Mouse (Mus musculus) G1E (cell line): Measurements from ENCODE around the gene Gm42791. TPM values are rescaled to one million over a fixed set of nuclear protein-coding genes. Genes with fewer than 3 reads are reported as not detected.

ENCODE experiments used
- ATAC-seq: 2 replicates; pipeline ENCODE4 v1.8.0; 2016; ENCODE audit warnings: mild to moderate bottlenecking; ENCODE audit not compliant: insufficient number of reproducible peaks, poor library complexity, low FRiP score, severe bottlenecking; ENCODE audit errors: extremely low read depth
- DNase-seq: peaks from one replicate; pipeline ENCODE4 v3.0.0; 2012; ENCODE audit warnings: low spot score
- H3K27me3 ChIP-seq: 2 replicates; pipeline ENCODE4 v1.6.1; 2012; ENCODE audit warnings: mild to moderate bottlenecking, low read length, inconsistent platforms; ENCODE audit not compliant: insufficient read depth
- H3K36me3 ChIP-seq: replicated peaks from 2 replicates; pipeline ENCODE3; 2012; ENCODE audit warnings: mild to moderate bottlenecking, inconsistent platforms
- H3K4me1 ChIP-seq: 2 replicates; pipeline ENCODE4 v1.6.1; 2012; ENCODE audit warnings: low read depth, low read length, inconsistent platforms, mixed read lengths; ENCODE audit not compliant: insufficient read depth
- H3K4me3 ChIP-seq: 2 replicates; pipeline ENCODE4 v1.5.1; 2012; ENCODE audit warnings: low read depth, mild to moderate bottlenecking, inconsistent platforms, low read length, moderate library complexity, mixed read lengths
- H3K9me3 ChIP-seq: replicated peaks from 2 replicates; pipeline ENCODE4 v1.6.1; 2012; ENCODE audit warnings: inconsistent platforms
- CTCF ChIP-seq: IDR thresholded peaks from 2 replicates; pipeline ENCODE4 v1.5.1; 2012; ENCODE audit warnings: low read depth, low read length, inconsistent platforms, mixed read lengths
- GATA1 ChIP-seq: IDR thresholded peaks from 2 replicates; pipeline ENCODE4 v1.6.1; 2012; ENCODE audit warnings: borderline replicate concordance, low read length, inconsistent platforms, mixed read lengths
- GATA2 ChIP-seq: IDR thresholded peaks from 2 replicates; pipeline ENCODE4 v1.6.1; 2012; ENCODE audit warnings: low read depth, low read length, inconsistent platforms, borderline replicate concordance
- POLR2AphosphoS5 ChIP-seq: IDR thresholded peaks from 2 replicates; pipeline ENCODE4 v1.6.1; 2012; ENCODE audit warnings: low read depth, low read length, inconsistent platforms; ENCODE audit not compliant: insufficient replicate concordance
- TAL1 ChIP-seq: conservative IDR thresholded peaks from 2 replicates; pipeline ENCODE4 v1.6.1; 2012; ENCODE audit warnings: low read depth, low read length, inconsistent platforms, mixed read lengths
- polyA plus RNA-seq: library from polyadenylated mRNA; stranded (reverse); fragments of >175 nt; gene quantifications from 2 replicates; pipeline ENCODE4 v1.2.3, GENCODE M21; 2012
- total RNA-seq, 2 experiments: library from RNA; stranded (forward) in 1 of 2; stranded (reverse) in 1 of 2; fragments of 200-1000 nt in 1 of 2; fragments of >200 nt in 1 of 2; fragmentation: Nextera tagmentation in 1 of 2; gene quantifications; 2 replicates each; pipeline ENCODE4 v1.2.3; 2014 to 2017

Gene Gm42791
- total and polyA plus RNA-seq, 3 experiments: not detected

DNA sequence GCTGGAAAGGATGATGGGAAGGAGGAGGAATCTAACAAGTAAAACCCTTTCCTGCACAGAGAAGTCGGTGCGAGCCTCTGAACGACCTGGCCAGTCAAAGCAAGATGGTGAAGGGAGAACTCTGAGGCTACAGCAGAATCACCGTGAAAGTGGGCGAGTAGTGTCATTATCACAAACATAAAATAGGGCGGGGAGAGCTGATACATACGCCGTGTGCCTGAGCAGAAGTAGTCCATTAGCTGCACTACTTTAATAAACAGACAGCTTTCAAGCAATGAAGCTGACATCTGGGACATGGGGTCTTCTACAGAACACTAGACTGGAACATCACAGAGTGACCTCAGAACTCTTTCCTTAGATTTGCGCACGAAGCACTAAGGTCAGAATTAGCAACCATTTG is 98.4 kb downstream of the Gm42791 start:
- Histone ChIP-seq H3K36me3 (no peaks in the 10 kb centered on the region), H3K4me1 (no peaks in the 10 kb centered on the region), H3K9me3 (peaks cover 71% of the 10 kb centered on the region), H3K4me3 (no peak overlapping the region), H3K27me3 (no peaks in the 10 kb centered on the region)
- DNase-seq (no peak), ATAC-seq (no peak)
- TF ChIP-seq GATA1 (no peak), CTCF (no peak), GATA2 (no peak), POLR2AphosphoS5 (no peak), TAL1 (no peak)

DNA sequence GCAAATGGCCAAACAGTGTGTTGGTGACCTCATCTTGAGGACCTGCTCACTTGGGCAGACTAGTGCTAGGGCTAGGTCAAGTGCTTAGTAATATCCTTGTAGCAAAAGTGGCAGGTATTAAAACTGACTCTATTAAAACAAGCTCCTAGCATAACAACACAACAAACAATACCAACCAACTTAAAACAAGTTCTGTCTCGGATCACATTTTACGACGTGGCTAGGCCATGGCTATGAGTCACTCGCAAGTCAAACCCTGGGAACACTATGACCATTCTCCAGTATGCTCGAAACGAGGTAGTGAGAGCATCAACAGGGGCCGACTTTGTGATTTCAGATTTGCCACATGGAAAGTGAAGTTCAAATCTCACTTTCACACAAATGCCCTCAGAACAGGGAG is 99.1 kb downstream of the Gm42791 start:
- H3K27me3 ChIP-seq: no peaks in the 10 kb centered on the region
- ATAC-seq (no peak), DNase-seq (no peak)
- no peak overlapping the region for H3K4me3 ChIP-seq
- H3K36me3 ChIP-seq: no peaks in the 10 kb centered on the region
- no peak for TF ChIP-seq CTCF
- TF ChIP-seq GATA2: no peak
- TF ChIP-seq POLR2AphosphoS5: no peak
- no peak for TF ChIP-seq GATA1
- TF ChIP-seq TAL1: no peak
- peaks cover 70% of the 10 kb centered on the region for H3K9me3 ChIP-seq
- no peaks in the 10 kb centered on the region for H3K4me1 ChIP-seq

DNA sequence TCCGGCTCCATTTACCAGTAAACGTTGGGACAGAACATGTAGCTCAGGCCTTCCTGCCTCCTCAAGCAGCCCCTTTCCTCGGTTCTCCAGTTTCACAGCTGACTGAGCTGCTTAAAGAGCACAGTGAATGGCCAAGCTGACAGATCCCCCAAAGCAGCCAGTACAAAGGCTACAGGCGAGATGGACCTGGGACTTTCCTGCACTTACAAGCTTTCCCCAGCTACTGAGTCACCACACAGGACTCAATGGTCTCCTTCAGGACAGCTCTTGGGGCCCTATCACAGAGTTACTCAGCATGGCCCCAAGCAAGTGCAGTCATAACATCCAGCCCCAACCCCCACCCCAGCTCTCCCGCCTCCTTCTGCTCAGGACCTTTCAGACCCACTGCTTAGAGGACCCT is 99.9 kb downstream of the Gm42791 start:
- H3K4me3 ChIP-seq: no peak overlapping the region
- TF ChIP-seq TAL1: no peak
- TF ChIP-seq GATA2: no peak
- TF ChIP-seq GATA1: no peak
- no peak for TF ChIP-seq POLR2AphosphoS5
- no peaks in the 10 kb centered on the region for H3K4me1 ChIP-seq
- H3K36me3 ChIP-seq: no peaks in the 10 kb centered on the region
- no peaks in the 10 kb centered on the region for H3K27me3 ChIP-seq
- peaks cover 71% of the 10 kb centered on the region for H3K9me3 ChIP-seq
- no peak for ATAC-seq
- DNase-seq: no peak

DNA sequence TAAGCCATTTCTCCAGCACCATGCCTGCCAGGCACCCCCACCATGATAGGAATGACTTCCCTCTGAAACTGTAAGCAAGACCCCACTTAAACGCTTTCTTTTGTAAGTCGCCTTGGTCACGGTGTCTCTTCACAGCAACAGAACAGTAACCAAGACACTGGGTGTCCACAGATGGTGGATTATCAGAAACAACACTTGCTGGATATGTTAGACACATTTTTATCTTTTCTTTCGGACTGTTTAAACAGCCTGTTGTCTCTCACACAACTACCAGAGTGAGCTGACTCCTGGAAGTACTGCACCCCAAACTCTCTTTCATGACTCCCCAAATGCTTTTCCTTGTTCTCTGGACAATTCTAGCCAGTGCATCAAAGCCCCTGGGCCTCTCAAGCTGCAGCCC is 104.7 kb downstream of the Gm42791 start:
- Histone ChIP-seq H3K27me3 (no peaks in the 10 kb centered on the region), H3K36me3 (no peaks in the 10 kb centered on the region), H3K9me3 (peaks cover 60% of the 10 kb centered on the region), H3K4me3 (no peak overlapping the region), H3K4me1 (no peaks in the 10 kb centered on the region)
- ATAC-seq (no peak), DNase-seq (no peak)
- no peak for TF ChIP-seq GATA2
- TF ChIP-seq CTCF: no peak
- TF ChIP-seq GATA1: no peak
- TF ChIP-seq TAL1: no peak
- TF ChIP-seq POLR2AphosphoS5: no peak

DNA sequence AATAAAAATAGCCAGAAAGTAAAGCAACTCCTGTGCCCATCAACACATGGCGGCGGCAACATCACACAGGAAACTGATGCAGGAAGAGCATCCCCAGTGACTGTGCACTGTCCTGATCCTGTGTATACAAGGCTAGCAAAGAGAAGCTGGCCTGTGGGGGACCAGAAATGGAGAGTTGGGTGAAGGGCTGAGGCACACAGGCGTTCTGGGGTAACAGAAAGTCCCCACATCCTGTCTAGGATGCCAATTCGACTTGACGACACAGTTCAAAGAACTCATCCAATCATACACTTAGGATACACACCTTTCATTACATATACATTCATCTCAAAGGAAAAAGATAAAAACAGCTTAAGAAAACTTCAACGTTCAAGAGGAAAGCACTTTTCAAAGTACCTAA is 106.9 kb downstream of the Gm42791 start:
- H3K4me3 ChIP-seq: no peak overlapping the region
- no peaks in the 10 kb centered on the region for H3K36me3 ChIP-seq
- ATAC-seq (no peak), DNase-seq (no peak)
- no peaks in the 10 kb centered on the region for H3K27me3 ChIP-seq
- TF ChIP-seq CTCF: no peak
- TF ChIP-seq GATA2: no peak
- no peak for TF ChIP-seq TAL1
- no peak for TF ChIP-seq POLR2AphosphoS5
- no peak for TF ChIP-seq GATA1
- H3K9me3 ChIP-seq: peaks cover 48% of the 10 kb centered on the region
- no peaks in the 10 kb centered on the region for H3K4me1 ChIP-seq

DNA sequence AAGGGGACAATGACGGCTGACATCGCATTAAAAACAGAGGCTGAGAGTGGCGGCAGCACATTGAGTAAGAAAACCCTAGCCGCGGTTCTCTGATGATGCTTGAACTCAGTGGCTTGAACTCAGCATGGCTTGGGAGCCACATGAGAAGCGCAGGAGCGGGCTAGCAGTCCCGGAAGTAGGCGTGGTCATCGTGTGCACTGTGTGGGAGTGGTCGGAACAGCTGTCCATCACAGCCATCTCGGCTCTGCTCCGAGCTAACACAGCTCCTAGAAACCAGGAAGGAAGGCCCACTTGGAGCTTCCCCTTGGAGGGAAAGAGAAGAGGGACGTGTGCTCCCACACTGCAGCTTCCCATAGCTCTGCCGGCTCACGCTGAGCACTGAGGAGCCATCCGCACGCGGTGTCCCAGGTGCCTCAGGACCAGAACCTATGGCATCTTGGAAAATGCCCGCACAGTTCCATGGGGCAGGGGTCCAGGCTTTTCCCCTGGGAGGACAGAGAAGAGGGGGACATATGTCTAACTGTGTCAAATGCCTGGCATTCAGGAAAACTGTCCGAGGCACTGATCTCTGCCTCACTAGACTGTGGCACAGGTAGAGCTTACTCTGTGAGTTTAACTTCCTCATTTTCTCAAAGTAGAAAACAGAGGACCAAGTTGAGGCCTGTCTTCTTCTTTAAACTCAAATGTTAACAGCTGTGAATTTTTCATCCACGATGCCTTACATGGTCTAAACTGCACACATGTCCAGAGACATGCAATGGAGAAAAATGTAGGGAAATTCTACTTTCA is 108.9 kb downstream of the Gm42791 start:
- no peak for TF ChIP-seq TAL1
- no peak for TF ChIP-seq GATA1
- no peak for TF ChIP-seq POLR2AphosphoS5
- ATAC-seq (no peak), DNase-seq (no peak)
- no peaks in the 10 kb centered on the region for H3K4me1 ChIP-seq
- H3K4me3 ChIP-seq: no peak overlapping the region
- peaks cover 49% of the 10 kb centered on the region for H3K9me3 ChIP-seq
- H3K36me3 ChIP-seq: no peaks in the 10 kb centered on the region
- H3K27me3 ChIP-seq: no peaks in the 10 kb centered on the region

DNA sequence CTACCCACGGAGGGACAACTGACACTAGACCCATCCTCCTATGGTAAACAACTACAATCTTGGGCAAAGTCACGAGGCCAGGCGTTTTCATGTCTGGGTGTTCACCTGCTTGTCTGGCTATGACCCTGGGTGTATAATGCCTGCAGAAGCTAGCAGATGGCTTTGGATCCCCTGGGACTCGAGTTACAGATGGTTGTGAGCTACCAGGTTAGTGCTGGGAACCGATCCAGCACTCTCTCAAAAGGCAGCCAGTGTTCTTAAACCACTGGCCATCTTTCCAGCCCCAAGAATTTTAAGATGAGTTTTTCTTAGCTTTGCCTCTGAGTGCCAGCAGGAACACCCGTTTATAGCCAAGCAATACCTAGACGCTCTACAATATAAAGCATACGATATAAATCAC is 111.3 kb downstream of the Gm42791 start:
- ATAC-seq (no peak), DNase-seq (no peak)
- no peak for TF ChIP-seq TAL1
- TF ChIP-seq GATA2: no peak
- no peak for TF ChIP-seq POLR2AphosphoS5
- TF ChIP-seq GATA1: no peak
- no peak for TF ChIP-seq CTCF
- Histone ChIP-seq H3K4me1 (no peaks in the 10 kb centered on the region), H3K4me3 (no peak overlapping the region), H3K36me3 (no peaks in the 10 kb centered on the region), H3K9me3 (peaks cover 57% of the 10 kb centered on the region), H3K27me3 (no peaks in the 10 kb centered on the region)
